Comparison of ENCODE assay signal across 27 mouse cellular contexts in the genomic region with DNA sequence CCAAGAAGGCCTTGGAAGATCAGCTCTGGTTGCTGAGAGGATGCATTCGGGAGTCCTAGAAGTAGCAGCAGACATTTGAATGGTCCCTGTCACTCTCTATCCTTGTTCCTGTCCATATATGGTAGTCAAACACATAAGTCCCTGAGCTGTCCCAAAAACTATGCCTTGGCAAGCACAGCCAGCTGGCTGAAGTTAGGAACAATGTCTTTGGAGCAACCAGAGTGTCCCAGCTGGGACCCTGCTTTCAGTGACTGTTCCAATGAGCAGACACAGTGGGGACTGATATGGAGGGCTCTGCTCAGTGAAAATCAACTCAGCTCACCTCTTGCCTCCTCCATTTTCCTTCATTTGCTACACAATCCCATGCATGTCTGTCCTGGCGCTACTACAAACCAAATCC.
"Had no signal": no experiment of that assay in that cellular context is flagged by ENCODE, and none has a peak within 500 bp of the region (broad histone marks: within the 10 kb centered on the region; RNA-seq: fewer than 3 reads in every experiment).

No protein-coding gene starts in this region.

- H3K9ac ChIP-seq: heart, embryonic 12.5 days; heart, embryonic 13.5 days; heart, embryonic 15.5 days; hindbrain, embryonic 12.5 days; hindbrain, embryonic 13.5 days; hindbrain, embryonic 14.5 days; hindbrain, embryonic 15.5 days; intestine, embryonic 15.5 days; kidney, embryonic 15.5 days had no signal

- H3K27me3 ChIP-seq: heart, embryonic 12.5 days; heart, embryonic 13.5 days; heart, embryonic 15.5 days; hindbrain, embryonic 12.5 days; hindbrain, embryonic 13.5 days; hindbrain, embryonic 15.5 days; intestine, embryonic 15.5 days; kidney, embryonic 15.5 days had no signal

- DNase-seq: kidney, adult 11 months; kidney, adult 18-20 months; kidney, adult 2 months; kidney, adult 8-10 months; kidney, adult 9 months; kidney, postnatal 10 days; kidney, postnatal 14 days; kidney, postnatal 25 days; kidney, postnatal 36 days; kidney, postnatal 4 days; layer of hippocampus, adult 9-11 months; layer of hippocampus, postnatal 36 days had no signal

- H3K4me3 ChIP-seq: heart, embryonic 10.5 days; heart, embryonic 12.5 days; heart, embryonic 13.5 days; heart, embryonic 15.5 days; hindbrain, embryonic 10.5 days; hindbrain, embryonic 12.5 days; hindbrain, embryonic 13.5 days; hindbrain, embryonic 15.5 days; intestine, embryonic 15.5 days; kidney, embryonic 15.5 days; layer of hippocampus, adult 2 months; left cerebral cortex, adult 2 months had no signal

- H3K4me1 ChIP-seq: heart, embryonic 10.5 days; heart, embryonic 12.5 days; heart, embryonic 13.5 days; heart, embryonic 15.5 days; hindbrain, embryonic 10.5 days; hindbrain, embryonic 12.5 days; hindbrain, embryonic 13.5 days; hindbrain, embryonic 15.5 days; intestine, embryonic 15.5 days; kidney, embryonic 15.5 days had no signal

- H3K36me3 ChIP-seq: heart, embryonic 10.5 days; heart, embryonic 12.5 days; heart, embryonic 13.5 days; heart, embryonic 15.5 days; hindbrain, embryonic 10.5 days; hindbrain, embryonic 12.5 days; hindbrain, embryonic 13.5 days; hindbrain, embryonic 15.5 days; intestine, embryonic 15.5 days; kidney, embryonic 15.5 days had no signal

- H3K27ac ChIP-seq: heart, embryonic 10.5 days; heart, embryonic 13.5 days; heart, embryonic 15.5 days; hindbrain, embryonic 10.5 days; hindbrain, embryonic 12.5 days; hindbrain, embryonic 13.5 days; hindbrain, embryonic 14.5 days; hindbrain, embryonic 15.5 days; hindbrain, postnatal 0 days; intestine, embryonic 15.5 days; kidney, embryonic 15.5 days; kidney, postnatal 0 days; layer of hippocampus, adult 2 months; left cerebral cortex, adult 2 months had no signal
